Mouse (Mus musculus): ENCODE data around the gene Zfp488. TPM values are rescaled to one million over a fixed set of nuclear protein-coding genes. Genes with fewer than 3 reads are reported as not detected.

Gene Zfp488
- polyA plus RNA-seq, 1 experiment from 2014 or later: not detected

DNA sequence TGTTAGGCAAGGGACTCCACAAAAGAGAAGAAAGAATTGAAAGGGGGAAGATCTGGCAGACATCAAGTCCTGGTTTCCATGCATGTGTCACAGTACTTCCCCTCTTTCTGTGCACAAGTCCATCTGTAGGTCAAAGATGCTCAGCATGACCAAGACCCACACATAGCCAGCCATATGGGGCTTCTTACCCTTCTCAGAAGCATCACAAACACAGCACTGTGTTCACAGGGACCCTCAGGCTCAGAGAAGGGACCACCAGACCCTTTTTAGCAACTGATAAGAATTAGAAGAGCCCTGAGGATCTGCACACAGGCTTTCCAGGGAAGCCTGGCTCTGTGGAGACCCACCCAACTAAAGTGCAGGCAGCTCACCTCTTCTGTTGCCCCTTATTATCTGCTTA, 21.5 kb upstream of the Zfp488 start:
- H3K36me3 ChIP-seq (ENCODE audit: insufficient read depth, low read length): no peaks in the 10 kb centered on the region
- ATAC-seq (no peak), DNase-seq (ENCODE audit: low spot score) (no peak)
- H3K9me3 ChIP-seq (ENCODE audit: low read length): no peaks in the 10 kb centered on the region
- no peak overlapping the region for H3K4me3 ChIP-seq (ENCODE audit: low read depth, low read length)
- H3K4me2 ChIP-seq (replicated peaks; ENCODE audit: low read depth, low read length): no peak overlapping the region
- no peaks in the 10 kb centered on the region for H3K27me3 ChIP-seq (replicated peaks; ENCODE audit: insufficient read depth, low read length)
- TF ChIP-seq EP300 (IDR thresholded peaks at IDR 0.05) (no peak), CTCF (IDR thresholded peaks at IDR 0.05) (no peak)
- no peak overlapping the region for H3K9ac ChIP-seq (replicated peaks; ENCODE audit: low read depth)
- H3K4me1 ChIP-seq (ENCODE audit: insufficient read depth, low read depth, low read length): no peaks in the 10 kb centered on the region
- no peak overlapping the region for H3K27ac ChIP-seq (ENCODE audit: low read length)

DNA sequence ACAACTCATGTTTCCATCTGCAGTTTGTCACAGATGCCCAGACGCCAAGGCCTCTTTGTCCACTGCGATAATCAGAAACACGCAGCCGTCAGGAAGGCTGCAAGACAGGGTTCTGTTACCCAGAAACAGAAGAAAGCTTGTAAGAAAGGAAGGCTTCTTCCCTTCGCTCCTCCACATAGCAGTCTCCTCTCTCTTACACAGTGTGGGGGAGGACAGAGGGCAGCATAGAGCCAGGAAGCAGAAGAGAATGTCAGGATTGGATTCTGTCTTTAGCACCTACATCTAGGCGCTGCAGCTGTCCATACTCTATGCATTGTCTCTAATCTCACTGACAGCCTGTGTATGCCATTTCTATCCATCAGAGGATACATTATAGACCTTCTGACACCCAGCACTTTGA, 18.9 kb upstream of the Zfp488 start:
- 46% methylated on average over 6 of the region's 6 CpGs for WGBS
- TF ChIP-seq EP300 (IDR thresholded peaks at IDR 0.05) (no peak), CTCF (IDR thresholded peaks at IDR 0.05) (peak; percentile 27; the same call in 1 of the 2 replicates)
- no peaks in the 10 kb centered on the region for H3K4me1 ChIP-seq (ENCODE audit: insufficient read depth, low read depth, low read length)

DNA sequence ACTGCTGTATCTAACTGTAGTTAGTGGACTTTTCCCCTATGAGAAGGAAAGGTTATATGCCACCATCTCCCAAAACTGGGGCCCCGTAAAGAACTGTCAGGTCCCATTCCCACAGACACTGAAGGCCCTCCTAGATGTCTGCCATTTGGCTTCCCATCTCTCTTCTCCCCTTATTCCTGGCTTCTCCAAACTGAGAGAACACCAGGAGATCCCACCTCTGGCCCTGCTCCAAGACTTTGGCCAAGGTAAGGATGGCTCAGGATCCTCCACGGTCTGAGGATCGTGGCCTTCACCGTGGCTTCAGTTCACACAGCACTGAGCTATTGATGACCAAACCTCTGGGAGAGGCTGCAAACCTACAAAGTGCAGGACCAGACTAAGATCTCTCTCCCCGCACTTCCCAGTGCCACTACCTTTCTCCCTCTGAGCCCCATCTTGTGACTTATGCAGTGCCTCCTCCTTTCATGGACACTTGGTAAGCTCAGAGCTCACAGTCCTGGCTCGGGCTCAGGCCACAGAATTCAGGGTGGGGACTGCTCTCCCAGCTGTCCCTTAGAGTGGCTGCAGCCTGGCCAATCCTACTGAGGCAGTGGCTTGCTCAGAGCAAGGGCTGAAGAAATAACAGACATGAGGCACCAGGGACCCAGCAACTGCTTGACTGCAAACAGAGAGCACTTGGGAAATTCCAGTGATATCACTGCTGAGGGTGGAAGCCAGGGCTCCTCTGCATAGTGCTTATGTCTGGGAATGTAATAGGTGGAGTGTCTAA, 15.1 kb upstream of the Zfp488 start:
- H3K4me3 ChIP-seq (ENCODE audit: low read depth, low read length): no peak overlapping the region
- no peak overlapping the region for H3K4me2 ChIP-seq (replicated peaks; ENCODE audit: low read depth, low read length)
- WGBS: 82% methylated on average over 6 of the region's 6 CpGs
- H3K4me1 ChIP-seq (ENCODE audit: insufficient read depth, low read depth, low read length): no peaks in the 10 kb centered on the region
- H3K36me3 ChIP-seq (ENCODE audit: insufficient read depth, low read length): no peaks in the 10 kb centered on the region
- ATAC-seq (peak; percentile 82), DNase-seq (ENCODE audit: low spot score) (peak; percentile 11)
- H3K27me3 ChIP-seq (replicated peaks; ENCODE audit: insufficient read depth, low read length): no peaks in the 10 kb centered on the region
- TF ChIP-seq EP300 (IDR thresholded peaks at IDR 0.05) (no peak), CTCF (IDR thresholded peaks at IDR 0.05) (no peak)
- no peak overlapping the region for H3K27ac ChIP-seq (ENCODE audit: low read length)
- no peaks in the 10 kb centered on the region for H3K9me3 ChIP-seq (ENCODE audit: low read length)
- H3K9ac ChIP-seq (replicated peaks; ENCODE audit: low read depth): no peak overlapping the region

More for the DNA sequence above, 18.9 kb upstream of the Zfp488 start:
- Histone ChIP-seq H3K4me3 (ENCODE audit: low read depth, low read length) (no peak overlapping the region), H3K27ac (ENCODE audit: low read length) (no peak overlapping the region), H3K4me2 (replicated peaks; ENCODE audit: low read depth, low read length) (no peak overlapping the region), H3K9ac (replicated peaks; ENCODE audit: low read depth) (no peak overlapping the region), H3K27me3 (replicated peaks; ENCODE audit: insufficient read depth, low read length) (no peaks in the 10 kb centered on the region), H3K36me3 (ENCODE audit: insufficient read depth, low read length) (no peaks in the 10 kb centered on the region), H3K9me3 (ENCODE audit: low read length) (no peaks in the 10 kb centered on the region)
- DNase-seq (ENCODE audit: low spot score): no peak
- no peak for ATAC-seq

DNA sequence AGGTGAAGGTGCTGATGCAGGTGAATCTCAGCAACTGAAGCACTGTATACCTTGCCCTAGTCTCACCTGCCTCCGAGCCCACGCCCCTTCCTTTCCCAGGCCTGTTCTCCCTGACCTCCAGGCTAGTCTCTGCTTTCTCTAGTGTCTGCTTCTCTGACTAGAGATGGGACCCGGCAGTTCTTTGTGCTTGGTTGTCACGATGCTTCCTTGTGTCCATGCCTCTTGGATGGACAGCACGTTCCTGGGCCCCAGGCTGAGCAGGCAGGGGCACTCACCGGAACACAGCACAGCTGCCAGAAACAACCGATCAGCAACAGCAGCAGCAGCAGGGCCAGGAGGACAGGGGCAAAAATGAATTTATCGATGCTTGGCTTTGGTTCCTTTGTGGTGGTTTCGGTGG, 14.5 kb upstream of the Zfp488 start:
- no peak overlapping the region for H3K27ac ChIP-seq (ENCODE audit: low read length)
- no peak overlapping the region for H3K9ac ChIP-seq (replicated peaks; ENCODE audit: low read depth)
- WGBS: 88% methylated on average over 9 of the region's 9 CpGs
- no peaks in the 10 kb centered on the region for H3K4me1 ChIP-seq (ENCODE audit: insufficient read depth, low read depth, low read length)
- H3K9me3 ChIP-seq (ENCODE audit: low read length): no peaks in the 10 kb centered on the region
- H3K4me3 ChIP-seq (ENCODE audit: low read depth, low read length): no peak overlapping the region
- TF ChIP-seq EP300 (IDR thresholded peaks at IDR 0.05) (no peak), CTCF (IDR thresholded peaks at IDR 0.05) (no peak)
- no peaks in the 10 kb centered on the region for H3K36me3 ChIP-seq (ENCODE audit: insufficient read depth, low read length)
- H3K4me2 ChIP-seq (replicated peaks; ENCODE audit: low read depth, low read length): no peak overlapping the region
- H3K27me3 ChIP-seq (replicated peaks; ENCODE audit: insufficient read depth, low read length): no peaks in the 10 kb centered on the region
- DNase-seq (ENCODE audit: low spot score) (no peak), ATAC-seq (no peak)

DNA sequence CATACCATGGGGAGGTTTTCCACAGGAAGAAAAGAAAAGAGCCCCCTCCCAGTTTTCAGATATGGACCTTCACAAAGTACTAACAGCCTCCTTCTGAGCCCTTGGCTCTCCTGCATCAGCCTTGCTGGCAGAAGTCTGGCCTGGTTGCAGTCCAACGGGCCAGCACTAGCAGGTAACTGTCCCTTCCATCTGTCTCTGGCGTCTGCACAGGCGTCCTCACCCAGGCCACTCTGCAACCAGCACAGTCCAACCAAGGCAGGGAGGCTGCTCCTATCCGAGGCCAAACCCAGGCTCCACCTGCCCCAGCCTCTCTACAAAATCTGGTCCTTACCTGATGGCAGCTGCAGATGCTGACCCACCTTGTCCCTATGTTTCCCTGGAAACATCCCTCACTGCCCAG, 13.4 kb upstream of the Zfp488 start:
- ATAC-seq (no peak), DNase-seq (ENCODE audit: low spot score) (no peak)
- no peak overlapping the region for H3K27ac ChIP-seq (ENCODE audit: low read length)
- H3K27me3 ChIP-seq (replicated peaks; ENCODE audit: insufficient read depth, low read length): no peaks in the 10 kb centered on the region
- H3K9ac ChIP-seq (replicated peaks; ENCODE audit: low read depth): no peak overlapping the region
- no peak overlapping the region for H3K4me3 ChIP-seq (ENCODE audit: low read depth, low read length)
- TF ChIP-seq CTCF (IDR thresholded peaks at IDR 0.05): no peak
- TF ChIP-seq EP300 (IDR thresholded peaks at IDR 0.05): no peak
- H3K4me1 ChIP-seq (ENCODE audit: insufficient read depth, low read depth, low read length): no peaks in the 10 kb centered on the region
- H3K36me3 ChIP-seq (ENCODE audit: insufficient read depth, low read length): no peaks in the 10 kb centered on the region
- H3K9me3 ChIP-seq (ENCODE audit: low read length): no peaks in the 10 kb centered on the region
- no peak overlapping the region for H3K4me2 ChIP-seq (replicated peaks; ENCODE audit: low read depth, low read length)
- WGBS: 70% methylated on average over 4 of the region's 4 CpGs

DNA sequence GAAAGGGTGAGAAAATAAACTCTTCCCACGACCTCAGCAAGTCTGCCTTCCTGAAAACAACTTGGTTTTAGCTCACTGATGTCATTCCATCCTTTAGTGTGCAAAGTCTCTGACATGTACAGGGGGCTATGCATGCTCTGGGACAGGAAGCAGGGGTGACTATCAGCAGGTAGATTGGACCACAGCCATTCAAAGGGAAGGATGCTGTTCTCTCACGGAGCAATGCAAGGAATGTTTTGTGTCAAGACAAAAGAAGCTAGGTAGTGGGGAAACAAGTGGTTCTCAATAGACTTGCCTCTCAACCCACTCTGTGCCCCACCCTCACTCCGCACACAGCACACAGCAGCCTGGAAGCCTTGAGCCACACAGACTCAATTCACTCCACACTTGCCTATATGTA, 10.6 kb upstream of the Zfp488 start:
- Histone ChIP-seq H3K4me2 (replicated peaks; ENCODE audit: low read depth, low read length) (no peak overlapping the region), H3K36me3 (ENCODE audit: insufficient read depth, low read length) (no peaks in the 10 kb centered on the region), H3K4me1 (ENCODE audit: insufficient read depth, low read depth, low read length) (no peaks in the 10 kb centered on the region), H3K9ac (replicated peaks; ENCODE audit: low read depth) (no peak overlapping the region), H3K27ac (ENCODE audit: low read length) (no peak overlapping the region), H3K4me3 (ENCODE audit: low read depth, low read length) (no peak overlapping the region), H3K9me3 (ENCODE audit: low read length) (no peaks in the 10 kb centered on the region), H3K27me3 (replicated peaks; ENCODE audit: insufficient read depth, low read length) (no peaks in the 10 kb centered on the region)
- WGBS: 36% methylated on average over 3 of the region's 3 CpGs
- peak; percentile 33; the same call in 1 of the 2 replicates for ATAC-seq
- TF ChIP-seq CTCF (IDR thresholded peaks at IDR 0.05): no peak
- TF ChIP-seq EP300 (IDR thresholded peaks at IDR 0.05): no peak
- DNase-seq (ENCODE audit: low spot score): no peak
